Mouse (Mus musculus): ENCODE measurements around the gene Cldn22. TPM values are rescaled to one million over a fixed set of nuclear protein-coding genes. Genes with fewer than 3 reads are reported as not detected.

Gene Cldn22
- polyA plus RNA-seq (2014; fragmentation: Illumina TruSeq; extraction: RNeasy Lipid Tissue Mini Kit (QIAGEN cat#74804); ENCODE audit: low read depth, low replicate concordance), result not detected

DNA sequence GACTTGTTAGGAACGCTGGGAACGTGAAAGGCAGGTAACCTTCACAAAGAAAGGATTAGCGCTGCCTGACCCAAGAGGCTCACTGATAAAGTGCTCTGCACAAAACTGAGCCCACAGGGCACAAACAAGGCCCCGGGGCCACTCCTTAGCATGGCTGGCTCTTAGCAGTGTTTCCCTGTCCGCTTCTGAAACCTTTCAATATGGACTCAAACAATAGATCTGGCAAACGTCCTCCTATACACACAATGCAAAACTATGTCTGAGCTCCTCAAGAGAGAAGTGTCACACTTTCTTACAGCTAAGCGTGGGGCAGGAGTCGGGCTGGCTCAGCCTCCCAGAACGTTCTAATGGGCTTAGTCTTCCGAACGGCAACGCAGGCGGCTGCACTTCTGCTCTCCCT, at the start of gene Cldn22:
Gene Cldn22 (plus strand): TSS at position 301 of the 400 bp plus-strand sequence.

DNA sequence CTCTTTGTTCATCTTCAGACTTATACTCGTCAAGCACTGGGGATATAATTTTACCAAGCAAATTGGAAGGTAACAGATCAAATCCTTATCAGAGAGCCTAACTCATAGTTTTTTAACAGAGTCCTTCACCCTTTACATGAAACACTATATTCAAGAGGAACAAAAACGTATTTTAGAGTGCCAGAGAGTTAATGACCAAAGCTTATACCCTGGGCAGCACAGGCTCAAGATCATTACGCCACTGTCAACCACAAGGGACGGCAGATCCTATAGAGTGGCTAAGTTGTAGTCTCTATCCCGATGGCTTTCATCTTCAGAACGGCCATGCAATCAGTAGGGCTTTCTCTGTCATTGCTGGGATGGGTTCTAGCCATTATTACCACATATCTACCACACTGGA, 2.4 kb upstream of the Cldn22 start, which contains the start of gene Cldn24:
Gene Cldn24 (plus strand): TSS at position 301 of the 400 bp plus-strand sequence.

Other genes starting within 250 kb of the Cldn22 start
- gene Ing2, start 148.9 kb upstream of the Cldn22 start, polyA plus RNA-seq (2014; fragmentation: Illumina TruSeq; extraction: RNeasy Lipid Tissue Mini Kit (QIAGEN cat#74804); ENCODE audit: low read depth, low replicate concordance), result 25.9 TPM
- 81.8 TPM for gene Cdkn2aip, start 110.5 kb upstream of the Cldn22 start, polyA plus RNA-seq (2014; fragmentation: Illumina TruSeq; extraction: RNeasy Lipid Tissue Mini Kit (QIAGEN cat#74804); ENCODE audit: low read depth, low replicate concordance)
- gene Cldn24, start 2.3 kb upstream of the Cldn22 start, polyA plus RNA-seq (2014; fragmentation: Illumina TruSeq; extraction: RNeasy Lipid Tissue Mini Kit (QIAGEN cat#74804); ENCODE audit: low read depth, low replicate concordance), result not detected
- 31.2 TPM for gene Wwc2, start 166.4 kb downstream of the Cldn22 start, polyA plus RNA-seq (2014; fragmentation: Illumina TruSeq; extraction: RNeasy Lipid Tissue Mini Kit (QIAGEN cat#74804); ENCODE audit: low read depth, low replicate concordance)

Measured in testis, adult 10 weeks (tissue).